Mouse (Mus musculus) kidney, embryonic 14.5 days (tissue): Measurements from ENCODE around the gene Dpp4. TPM values are rescaled to one million over a fixed set of nuclear protein-coding genes. Genes with fewer than 3 reads are reported as not detected.

Source experiments
- ATAC-seq: fragments of 200-750 bp; cut with Nextera tagmentation; 2 replicates; pipeline ENCODE4 v1.8.0; 2017; ENCODE audit warnings: moderate number of reproducible peaks, mild to moderate bottlenecking, moderate TSS enrichment, moderate library complexity; ENCODE audit not compliant: low FRiP score, low TSS enrichment
- H3K27ac ChIP-seq: fragments of 300-500 bp; sonication (generic); 2 replicates; pipeline ENCODE4 v1.5.1; 2014; ENCODE audit warnings: low read depth, mild to moderate bottlenecking, low read length, moderate library complexity, mixed read lengths
- H3K27me3 ChIP-seq: fragments of 300-500 bp; sonication (generic); 2 replicates; pipeline ENCODE4 v1.6.1; 2014; ENCODE audit warnings: mild to moderate bottlenecking, low read length; ENCODE audit not compliant: control insufficient read depth, insufficient read depth
- H3K36me3 ChIP-seq: fragments of 300-500 bp; sonication (generic); 2 replicates; pipeline ENCODE4 v1.6.1; 2014; ENCODE audit warnings: low read length, mixed read lengths; ENCODE audit not compliant: control insufficient read depth, insufficient read depth
- H3K4me1 ChIP-seq: fragments of 300-500 bp; sonication (generic); 2 replicates; pipeline ENCODE4 v1.6.1; 2014; ENCODE audit warnings: low read length, mixed read lengths; ENCODE audit not compliant: control insufficient read depth, insufficient read depth
- H3K4me2 ChIP-seq: fragments of 300-500 bp; sonication (generic); replicated peaks from 2 replicates; pipeline ENCODE4 v1.6.1; 2014; ENCODE audit warnings: low read depth, mild to moderate bottlenecking, low read length
- H3K4me3 ChIP-seq: fragments of 300-500 bp; sonication (generic); 2 replicates; pipeline ENCODE4 v1.5.1; 2014; ENCODE audit warnings: mild to moderate bottlenecking, low read length
- H3K9ac ChIP-seq: fragments of 300-500 bp; sonication (generic); 2 replicates; pipeline ENCODE4 v1.6.1; 2014; ENCODE audit warnings: low read depth, mild to moderate bottlenecking, low read length, moderate library complexity
- H3K9me3 ChIP-seq: fragments of 300-500 bp; sonication (generic); 2 replicates; pipeline ENCODE4 v1.6.1; 2016; ENCODE audit warnings: low read length; ENCODE audit not compliant: control insufficient read depth
- WGBS: fragments of 180-500 bp; shearing (Covaris S2); extraction: QIAGEN DNeasy Blood & Tissue Kit; methylation state at CpG from one replicate; pipeline ENCODE4 v1.1.7; 2014; 5-methylcytosine and 5-hydroxymethylcytosine counted together
- polyA plus RNA-seq: library from polyadenylated mRNA; unstranded; fragments of >200 nt; fragmentation: Nextera tagmentation; extraction: Ambion mirVana; gene quantifications from 2 replicates; pipeline ENCODE4 v1.2.1, GENCODE M21; 2014

Gene Dpp4
- polyA plus RNA-seq, 1 experiment from 2014 or later, result 70.1 TPM

DNA sequence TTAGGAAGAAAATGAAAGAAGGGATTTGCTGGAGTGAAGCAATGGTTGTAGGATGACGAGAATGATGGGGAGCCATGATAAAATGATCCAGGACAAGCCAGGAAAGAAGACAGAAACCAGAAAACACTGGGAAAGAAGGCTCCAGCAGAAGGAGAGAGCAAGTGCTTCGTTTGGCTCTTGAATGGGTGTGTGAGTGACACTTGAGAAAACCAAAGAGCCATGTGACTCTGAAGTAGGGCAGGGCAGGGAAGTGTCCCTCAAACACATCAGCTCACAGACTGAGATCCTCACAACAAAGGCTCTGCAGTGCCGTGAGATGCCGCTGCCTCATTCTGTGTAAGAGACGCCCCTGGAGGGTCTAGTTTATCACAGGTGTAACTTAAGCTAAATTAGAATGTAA is 29.6 kb downstream of the Dpp4 start:
- Histone ChIP-seq H3K4me1 (no peaks in the 10 kb centered on the region), H3K9ac (no peak overlapping the region), H3K27me3 (no peaks in the 10 kb centered on the region), H3K9me3 (no peaks in the 10 kb centered on the region; the same call in 1 of the 2 replicates), H3K4me3 (no peak overlapping the region), H3K27ac (no peak overlapping the region), H3K4me2 (no peak overlapping the region), H3K36me3 (no peaks in the 10 kb centered on the region)
- no peak for ATAC-seq
- WGBS, result 70% methylated on average over 5 of the region's 5 CpGs

GRCm38 (mm10) chr2:62381756-62382155 is 30.3 kb downstream of the Dpp4 start:
- 59% methylated on average over 6 of the region's 6 CpGs for WGBS
- Histone ChIP-seq H3K9ac (no peak overlapping the region), H3K4me1 (no peaks in the 10 kb centered on the region), H3K36me3 (no peaks in the 10 kb centered on the region), H3K27ac (no peak overlapping the region), H3K4me3 (no peak overlapping the region), H3K27me3 (no peaks in the 10 kb centered on the region), H3K4me2 (no peak overlapping the region), H3K9me3 (no peaks in the 10 kb centered on the region; the same call in 1 of the 2 replicates)
- no peak for ATAC-seq

DNA sequence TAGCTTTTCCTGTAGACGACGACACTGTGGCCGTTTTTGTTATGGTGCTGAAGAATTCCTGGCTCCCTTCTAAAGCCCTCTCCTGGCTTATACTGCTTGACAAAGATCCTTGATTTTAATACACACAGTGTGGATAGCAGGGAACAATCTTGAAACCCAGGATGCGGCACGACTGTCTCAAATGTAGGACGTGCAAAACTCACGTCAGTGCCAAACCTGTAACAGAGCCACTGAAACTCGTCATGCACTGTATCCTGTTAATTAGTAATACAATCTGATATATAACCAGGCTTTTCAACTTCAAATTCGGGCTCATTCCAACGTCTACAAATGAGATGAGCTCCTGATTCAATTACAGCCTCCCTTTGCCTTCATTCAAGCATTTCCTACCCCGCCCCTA is 38.3 kb downstream of the Dpp4 start:
- Histone ChIP-seq H3K4me3 (no peak overlapping the region), H3K27me3 (no peaks in the 10 kb centered on the region), H3K4me2 (no peak overlapping the region), H3K27ac (no peak overlapping the region), H3K36me3 (no peaks in the 10 kb centered on the region), H3K9me3 (no peaks in the 10 kb centered on the region), H3K9ac (no peak overlapping the region), H3K4me1 (no peaks in the 10 kb centered on the region)
- ATAC-seq, result no peak
- 60% methylated on average over 11 of the region's 11 CpGs for WGBS

GRCm38 (mm10) chr2:62370048-62370447 is 42.0 kb downstream of the Dpp4 start:
- H3K9ac ChIP-seq, result no peak overlapping the region
- no peaks in the 10 kb centered on the region for H3K27me3 ChIP-seq
- no peak for ATAC-seq
- H3K4me3 ChIP-seq, result no peak overlapping the region
- H3K9me3 ChIP-seq, result no peaks in the 10 kb centered on the region
- no peak overlapping the region for H3K27ac ChIP-seq
- H3K36me3 ChIP-seq, result no peaks in the 10 kb centered on the region
- 83% methylated on average over 2 of the region's 2 CpGs for WGBS
- no peaks in the 10 kb centered on the region for H3K4me1 ChIP-seq
- H3K4me2 ChIP-seq, result no peak overlapping the region

GRCm38 (mm10) chr2:62368349-62369053 is 43.5 kb downstream of the Dpp4 start:
- Histone ChIP-seq H3K4me3 (no peak overlapping the region), H3K36me3 (no peaks in the 10 kb centered on the region), H3K27me3 (no peaks in the 10 kb centered on the region), H3K9ac (no peak overlapping the region), H3K4me2 (no peak overlapping the region), H3K4me1 (no peaks in the 10 kb centered on the region), H3K9me3 (no peaks in the 10 kb centered on the region), H3K27ac (no peak overlapping the region)
- ATAC-seq, result no peak
- 90% methylated on average over 5 of the region's 5 CpGs for WGBS

GRCm38 (mm10) chr2:62363606-62364005 is 48.4 kb downstream of the Dpp4 start:
- Histone ChIP-seq H3K9me3 (no peaks in the 10 kb centered on the region), H3K27me3 (no peaks in the 10 kb centered on the region), H3K9ac (no peak overlapping the region), H3K27ac (no peak overlapping the region), H3K4me3 (no peak overlapping the region), H3K4me2 (no peak overlapping the region), H3K4me1 (no peaks in the 10 kb centered on the region), H3K36me3 (no peaks in the 10 kb centered on the region)
- no peak for ATAC-seq
- WGBS, result 86% methylated on average over 4 of the region's 4 CpGs

DNA sequence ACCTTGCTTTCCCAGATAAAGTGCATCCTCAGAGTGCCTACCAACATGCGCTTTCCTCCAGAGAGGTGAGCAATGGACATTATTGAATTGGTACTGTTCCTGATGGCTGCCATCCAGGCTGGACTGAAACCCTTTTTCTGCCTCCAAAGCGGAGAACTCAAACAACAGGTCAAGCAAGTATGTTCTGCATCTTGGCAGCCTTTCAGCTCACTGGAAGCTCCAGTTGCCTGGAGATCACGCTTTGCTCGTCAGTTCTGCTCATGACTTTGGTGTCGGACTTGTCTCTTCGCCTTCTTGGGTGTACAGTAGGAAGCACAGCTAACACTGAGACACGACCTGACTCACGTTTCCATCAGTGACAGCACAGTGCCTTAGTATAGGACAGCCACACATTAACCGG is 49.8 kb downstream of the Dpp4 start:
- Histone ChIP-seq H3K36me3 (no peaks in the 10 kb centered on the region), H3K4me3 (no peak overlapping the region), H3K27me3 (no peaks in the 10 kb centered on the region), H3K4me2 (no peak overlapping the region), H3K9ac (no peak overlapping the region), H3K4me1 (no peaks in the 10 kb centered on the region), H3K9me3 (no peaks in the 10 kb centered on the region), H3K27ac (no peak overlapping the region)
- WGBS, result 87% methylated on average over 9 of the region's 9 CpGs
- no peak for ATAC-seq

DNA sequence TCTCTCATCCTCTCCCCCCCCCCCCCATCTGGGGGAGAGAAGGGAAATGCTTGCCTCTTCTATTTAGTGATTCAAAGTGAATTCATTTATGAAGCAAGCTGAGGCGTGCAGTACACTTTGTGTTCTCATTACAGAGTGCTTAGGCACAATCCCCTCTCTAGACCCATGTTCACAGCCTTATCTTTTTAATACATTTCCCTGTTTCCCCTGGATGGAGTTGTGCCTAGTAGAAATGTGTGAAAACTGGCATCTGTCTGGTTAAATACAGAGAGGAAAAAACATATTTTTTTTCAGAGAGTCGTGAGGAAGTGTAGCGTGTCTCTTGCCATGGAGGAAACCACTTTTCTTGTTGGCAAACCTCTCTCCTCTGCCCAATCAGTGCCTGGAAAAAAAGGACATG is 50.5 kb downstream of the Dpp4 start:
- no peak overlapping the region for H3K27ac ChIP-seq
- WGBS, result 86% methylated on average over 3 of the region's 3 CpGs

DNA sequence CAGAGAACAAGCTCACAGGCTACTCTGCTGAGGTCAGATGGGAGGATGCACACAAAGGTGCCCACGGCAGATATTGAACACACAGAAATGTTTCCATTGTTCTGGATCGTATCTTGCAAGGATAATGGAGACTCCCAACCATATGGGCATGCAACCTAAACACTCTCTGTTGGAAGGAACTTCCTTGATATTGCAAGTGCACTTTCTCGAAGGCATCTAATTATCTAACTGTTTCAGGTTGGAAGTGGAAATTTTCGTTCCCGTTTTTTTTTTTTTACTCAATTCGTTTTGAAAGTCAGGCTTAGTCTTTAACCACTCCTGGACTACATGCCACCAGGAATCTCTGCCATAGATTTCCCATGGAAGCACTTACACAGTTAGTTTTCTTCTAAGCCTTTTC is 51.2 kb downstream of the Dpp4 start:
- Histone ChIP-seq H3K9ac (no peak overlapping the region), H3K27me3 (no peaks in the 10 kb centered on the region), H3K36me3 (no peaks in the 10 kb centered on the region), H3K4me1 (no peaks in the 10 kb centered on the region), H3K4me2 (no peak overlapping the region), H3K27ac (no peak overlapping the region), H3K9me3 (no peaks in the 10 kb centered on the region), H3K4me3 (no peak overlapping the region)
- 91% methylated on average over 6 of the region's 6 CpGs for WGBS
- ATAC-seq, result no peak

More for the DNA sequence above, 50.5 kb downstream of the Dpp4 start:
- no peaks in the 10 kb centered on the region for H3K4me1 ChIP-seq
- no peak overlapping the region for H3K4me3 ChIP-seq
- ATAC-seq, result no peak
- H3K27me3 ChIP-seq, result no peaks in the 10 kb centered on the region
- H3K36me3 ChIP-seq, result no peaks in the 10 kb centered on the region
- H3K9me3 ChIP-seq, result no peaks in the 10 kb centered on the region
- H3K9ac ChIP-seq, result no peak overlapping the region
- H3K4me2 ChIP-seq, result no peak overlapping the region
